Mouse (Mus musculus): ENCODE results near the gene Pde9a.

DNA sequence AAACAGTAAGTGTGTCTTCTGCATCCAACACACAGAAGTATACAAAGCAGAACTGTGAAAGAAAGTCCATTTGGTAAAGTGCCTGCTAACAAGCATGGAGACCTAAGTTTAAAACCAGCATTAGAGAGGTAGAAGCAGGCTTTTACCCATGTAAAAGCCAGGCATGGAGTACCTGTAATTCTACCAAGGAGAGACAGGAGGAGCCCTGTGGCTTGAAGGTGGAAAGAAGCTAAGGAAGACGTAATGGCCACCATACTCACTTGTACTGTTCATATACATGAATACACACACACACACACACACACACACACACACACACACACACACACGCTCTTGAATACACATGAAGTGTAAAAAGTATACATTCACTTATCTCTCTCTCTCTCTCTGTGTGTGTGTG, 6.9 kb upstream of the Pde9a start:
- TF ChIP-seq CTCF (IDR thresholded peaks at IDR 0.05; ENCODE audit: insufficient read depth, low read length) (no peak), POLR2A (IDR thresholded peaks at IDR 0.05; ENCODE audit: borderline replicate concordance, extremely low read depth, low read depth, low read length) (no peak)

Data from lung, adult 2 months (tissue).